Mouse (Mus musculus) brain, embryonic 14.5 days (tissue): ENCODE data around the gene Zfp1.
"Not testable (repeated sequence)": the region's sequence is repeated elsewhere in the genome, so short reads cannot be mapped to it uniquely, and the experiment has no call there.

Experiments
- CTCF ChIP-seq: fragments of 200-500 bp; IDR thresholded peaks from 2 replicates; pipeline ENCODE4 v1.5.1; 2012; ENCODE audit warnings: inconsistent platforms, mild to moderate bottlenecking, moderate library complexity, borderline replicate concordance; ENCODE audit not compliant: insufficient read depth, insufficient read length; ENCODE audit errors: extremely low read depth
- POLR2A ChIP-seq: fragments of 200-500 bp; IDR thresholded peaks from 2 replicates; pipeline ENCODE4 v1.6.1; 2012; ENCODE audit warnings: mild to moderate bottlenecking, inconsistent platforms, borderline replicate concordance; ENCODE audit not compliant: poor library complexity, insufficient read depth, insufficient read length, severe bottlenecking; ENCODE audit errors: extremely low read depth

DNA sequence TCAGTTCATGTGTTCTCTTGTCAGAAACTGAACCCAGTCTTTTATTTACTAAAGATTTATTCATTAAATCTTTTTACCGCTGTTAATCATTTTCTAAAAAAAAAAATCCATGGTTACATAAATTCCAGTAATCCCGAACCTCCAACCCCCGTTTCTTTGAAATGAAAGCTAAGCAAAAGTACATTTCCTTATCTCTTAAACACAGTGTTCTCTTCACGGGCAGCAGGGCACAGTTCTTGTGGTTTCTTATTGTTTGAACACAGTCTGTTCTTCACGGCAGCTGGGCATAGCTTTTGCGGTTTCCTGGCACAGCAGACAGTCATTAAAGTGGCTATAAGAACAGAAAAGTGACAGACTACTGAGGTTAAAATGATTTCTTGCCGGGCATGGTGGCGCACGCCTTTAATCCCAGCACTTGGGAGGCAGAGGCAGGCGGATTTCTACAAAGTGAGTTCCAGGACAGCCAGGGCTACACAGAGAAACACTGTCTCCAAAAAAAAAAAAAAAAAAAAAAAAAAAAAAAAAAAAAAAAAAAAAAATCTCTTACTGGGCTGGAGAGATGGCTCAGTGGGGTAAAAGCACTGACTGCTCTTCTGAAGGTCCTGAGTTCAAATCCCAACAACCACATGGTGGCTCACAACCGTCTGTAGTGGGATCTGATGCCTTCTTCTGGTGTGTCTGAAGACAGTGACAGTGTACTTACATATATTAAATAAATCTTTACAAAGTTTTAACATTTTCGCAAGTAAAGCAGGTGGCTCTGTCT is 1.3 kb downstream of the Zfp1 start:
- not testable (repeated sequence) for TF ChIP-seq CTCF, POLR2A
